Mouse (Mus musculus) gastrocnemius, adult 18-20 months (tissue): ENCODE results near the gene Tmtc2. TPM values are rescaled to one million over a fixed set of nuclear protein-coding genes. Genes with fewer than 3 reads are reported as not detected.

Experiments
- DNase-seq: peaks from one replicate; pipeline ENCODE4 v3.0.0; 2021; ENCODE audit warnings: low spot score
- total RNA-seq, 2 experiments: library from RNA; stranded (reverse); gene quantifications; 2 replicates each; pipeline ENCODE4 v1.2.3; 2021

Gene Tmtc2
- total RNA-seq, 2 experiments from 2014 or later: 1.5 to 2.0 TPM

DNA sequence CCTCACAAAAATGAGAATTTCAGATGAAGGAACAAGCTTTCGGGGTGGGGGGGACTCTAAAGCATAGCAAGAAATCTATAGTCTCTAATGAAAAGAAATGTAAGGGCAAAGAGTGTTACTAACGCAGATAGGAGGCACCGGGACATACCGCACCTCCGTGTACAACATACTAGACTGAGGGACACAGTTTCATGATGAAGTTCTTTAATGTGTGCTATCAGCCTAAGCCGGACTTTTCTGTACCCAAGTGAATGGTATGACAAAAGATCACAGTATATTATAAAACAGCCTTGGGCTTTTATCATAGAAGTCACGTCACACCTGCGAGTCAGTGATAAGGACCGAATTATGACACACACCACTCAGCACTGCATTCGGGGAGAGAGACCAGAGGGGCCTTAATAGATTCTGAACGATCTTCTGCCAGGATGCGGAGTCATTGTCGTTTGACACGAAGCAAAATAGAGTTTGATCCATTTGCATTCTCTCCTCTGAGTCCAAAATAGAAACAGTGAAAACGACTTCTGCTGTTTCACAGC, 156.3 kb downstream of the Tmtc2 start:
- DNase-seq: no peak

DNA sequence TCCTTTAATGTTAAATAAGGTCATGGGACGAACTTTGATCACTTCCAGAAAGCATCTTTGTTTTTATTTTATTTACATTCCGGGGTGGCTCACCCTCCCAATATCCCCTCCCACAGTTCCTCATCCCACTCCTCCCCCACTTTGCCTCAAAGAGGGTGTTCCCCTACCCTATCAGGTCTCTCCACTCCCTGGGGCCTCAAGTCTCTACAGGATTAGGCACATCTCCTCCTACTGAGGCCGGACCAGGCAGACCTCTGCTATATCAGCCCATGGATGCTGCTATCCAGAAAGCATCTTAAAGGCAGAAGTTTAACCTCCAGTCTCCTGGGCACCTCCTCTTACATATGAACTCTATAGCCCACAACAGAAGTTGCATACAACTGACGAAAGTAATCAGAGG, 157.7 kb downstream of the Tmtc2 start:
- DNase-seq: no peak

DNA sequence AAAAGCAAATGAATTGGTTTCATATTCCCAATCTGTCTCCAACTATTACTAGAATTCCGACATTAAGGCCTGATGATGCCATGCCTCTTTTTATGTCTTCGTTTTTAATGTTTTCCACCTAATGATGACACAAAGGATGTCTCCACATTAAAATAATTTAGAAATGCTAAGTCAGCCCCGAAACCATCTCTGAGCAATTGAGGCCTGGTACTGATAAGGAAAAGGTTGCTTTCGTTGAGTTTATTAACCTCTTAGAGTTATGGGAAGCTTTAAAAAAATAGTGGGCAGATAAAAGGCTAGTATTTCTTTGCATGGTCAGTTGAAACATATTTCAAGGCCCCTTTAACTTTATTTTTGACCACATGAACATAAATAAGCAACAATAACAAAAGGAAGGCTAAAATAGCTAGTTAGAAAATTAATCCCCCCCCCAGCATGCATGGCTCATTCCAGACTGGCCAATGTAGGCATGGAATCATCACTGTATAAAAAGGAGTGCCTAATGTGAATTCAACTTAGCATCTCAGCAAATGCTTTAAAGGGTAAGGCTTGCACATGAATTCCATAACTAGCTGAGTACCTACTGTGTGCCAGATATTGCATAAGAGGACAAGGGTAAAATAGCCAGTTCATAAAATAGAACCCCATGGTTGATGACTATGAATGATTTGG, 168.3 kb downstream of the Tmtc2 start:
- no peak for DNase-seq

DNA sequence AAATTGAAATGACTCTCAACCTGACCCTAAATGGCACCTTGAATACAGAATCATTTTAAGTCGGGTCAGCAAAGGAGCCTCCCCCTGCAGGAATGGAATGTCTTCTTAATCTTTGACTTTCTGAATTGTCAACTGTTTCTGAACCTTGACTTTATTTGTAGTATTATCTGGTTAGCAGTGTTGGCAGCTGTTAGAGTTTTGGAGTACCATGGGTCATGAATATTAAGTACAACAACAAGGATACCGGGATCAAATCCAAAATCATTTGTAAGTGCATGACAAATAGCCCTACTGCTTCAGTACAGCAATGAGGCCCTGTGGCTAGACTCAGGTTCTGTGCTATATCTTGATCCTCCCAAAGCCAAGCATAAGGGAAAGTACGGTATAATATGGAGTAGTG, 170.3 kb downstream of the Tmtc2 start:
- DNase-seq: no peak

DNA sequence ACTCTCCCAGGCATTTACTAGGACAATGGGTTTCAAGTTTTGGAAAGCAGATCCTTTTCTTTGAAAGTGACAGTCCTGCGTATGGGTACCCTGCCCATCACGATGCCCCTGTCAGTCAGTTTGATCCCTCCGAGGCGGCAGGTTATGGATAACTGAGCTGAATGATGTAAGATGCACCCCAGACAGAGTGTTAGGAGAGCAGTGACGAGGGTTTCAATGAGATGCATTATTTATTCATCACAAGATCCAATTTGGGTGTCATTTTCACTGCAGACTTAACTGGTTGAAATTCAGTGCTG, 171.8 kb downstream of the Tmtc2 start:
- DNase-seq: no peak

DNA sequence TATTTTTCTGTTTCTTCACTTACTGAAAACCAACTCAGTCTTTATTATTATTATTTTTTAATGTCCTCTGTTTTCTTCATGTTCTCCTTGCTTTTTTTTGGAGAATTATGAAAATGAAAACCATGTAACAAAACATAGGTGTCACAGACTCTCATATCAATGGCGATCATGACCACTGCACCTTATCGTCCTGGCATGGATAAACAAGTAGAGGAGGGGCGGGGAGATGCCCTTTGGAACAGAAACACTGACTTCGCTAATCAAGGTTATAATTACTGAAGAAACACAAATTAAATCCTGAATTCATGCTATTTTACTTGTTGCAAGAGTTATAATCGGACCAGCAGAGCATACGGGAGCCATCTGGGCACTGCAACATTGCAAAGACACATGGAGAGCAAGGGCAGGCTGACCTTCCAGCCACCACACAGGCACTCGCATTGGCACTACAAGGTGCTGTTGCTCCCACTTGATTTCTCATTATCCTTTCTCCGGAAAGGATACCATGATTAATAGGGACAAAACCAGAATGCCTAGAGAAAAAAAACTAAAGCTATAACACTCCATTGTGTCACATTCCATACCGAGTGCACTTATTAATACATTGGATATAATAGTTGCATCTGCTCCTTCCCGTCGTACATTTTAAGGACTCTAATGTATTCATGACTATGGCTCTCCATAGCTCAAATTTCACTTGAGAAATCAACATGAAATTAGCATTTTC, 172.3 kb downstream of the Tmtc2 start:
- no peak for DNase-seq

DNA sequence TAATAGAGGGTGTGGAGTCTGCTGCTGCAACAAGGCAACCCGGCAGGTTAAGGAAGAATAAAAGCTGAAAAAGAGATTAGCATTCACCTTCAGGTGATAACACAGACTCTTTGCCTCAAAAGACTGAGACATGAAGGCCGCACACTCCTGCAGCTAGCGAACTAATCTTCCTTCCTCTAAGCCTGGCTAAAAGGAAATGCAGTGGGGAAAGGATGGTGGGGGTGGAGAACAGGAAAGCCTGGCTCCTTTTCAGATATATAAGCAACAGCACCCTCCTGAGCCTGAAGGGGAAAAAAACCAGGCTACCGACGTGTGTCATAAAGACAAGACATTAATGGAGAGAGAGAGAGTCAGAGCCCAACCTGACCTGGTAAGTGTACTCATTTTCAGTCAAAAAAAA, 174.9 kb downstream of the Tmtc2 start:
- DNase-seq: no peak

DNA sequence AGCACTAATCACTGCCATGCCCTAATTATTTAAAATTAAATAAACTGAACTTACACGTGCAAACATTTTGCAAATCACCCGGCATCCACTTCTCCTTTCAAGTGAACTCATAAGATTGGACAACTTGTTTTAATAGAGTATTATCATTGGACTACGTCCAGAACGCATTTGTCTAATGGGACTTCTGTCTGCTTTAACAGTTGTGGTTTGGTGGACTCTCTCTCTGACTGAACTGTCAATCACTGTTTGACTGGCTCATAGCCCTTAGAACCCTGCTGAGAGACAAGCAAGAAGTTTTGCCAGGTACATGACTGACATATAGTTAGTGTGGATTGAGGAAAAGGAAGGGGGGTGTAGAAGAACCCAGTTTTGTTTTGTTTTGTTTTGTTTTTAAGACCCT, 190.2 kb downstream of the Tmtc2 start:
- no peak for DNase-seq

DNA sequence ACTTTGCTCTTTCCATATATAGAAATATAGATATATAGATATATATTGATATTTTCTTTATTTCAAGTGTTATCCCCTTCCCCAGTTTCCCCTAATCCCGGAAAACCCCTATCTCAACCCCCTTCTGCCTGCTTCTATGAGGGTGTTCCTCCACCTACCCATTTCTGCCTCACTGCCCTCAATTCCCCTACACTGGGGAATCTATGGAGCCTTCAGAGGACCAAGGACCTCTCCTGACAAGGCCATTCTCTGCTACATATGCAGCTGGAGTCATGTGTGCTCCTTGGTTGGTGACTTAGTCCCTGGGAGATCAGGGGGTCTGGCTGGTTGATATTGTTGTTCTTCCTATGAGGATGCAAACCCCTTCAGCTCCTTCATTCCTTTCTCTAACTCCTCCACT, 192.5 kb downstream of the Tmtc2 start:
- DNase-seq: no peak

DNA sequence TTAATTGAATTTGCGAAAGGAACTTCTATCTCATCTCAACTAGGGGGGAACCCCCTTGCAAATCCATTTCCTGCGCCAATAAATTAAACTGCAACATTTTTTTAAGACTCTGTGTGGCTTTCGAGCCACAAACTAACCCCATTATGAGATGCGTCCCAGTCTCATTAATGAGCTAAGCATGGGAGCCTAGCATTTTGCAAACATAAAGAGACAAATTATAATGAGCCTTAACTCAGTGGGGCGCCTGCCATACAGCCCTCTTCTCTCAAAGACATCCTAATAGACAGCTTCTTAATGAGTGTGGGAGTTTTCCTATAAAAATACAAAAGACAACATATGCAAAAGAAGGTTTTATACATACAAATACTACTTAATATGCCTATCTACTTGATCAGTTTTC, 193.0 kb downstream of the Tmtc2 start:
- DNase-seq: no peak

DNA sequence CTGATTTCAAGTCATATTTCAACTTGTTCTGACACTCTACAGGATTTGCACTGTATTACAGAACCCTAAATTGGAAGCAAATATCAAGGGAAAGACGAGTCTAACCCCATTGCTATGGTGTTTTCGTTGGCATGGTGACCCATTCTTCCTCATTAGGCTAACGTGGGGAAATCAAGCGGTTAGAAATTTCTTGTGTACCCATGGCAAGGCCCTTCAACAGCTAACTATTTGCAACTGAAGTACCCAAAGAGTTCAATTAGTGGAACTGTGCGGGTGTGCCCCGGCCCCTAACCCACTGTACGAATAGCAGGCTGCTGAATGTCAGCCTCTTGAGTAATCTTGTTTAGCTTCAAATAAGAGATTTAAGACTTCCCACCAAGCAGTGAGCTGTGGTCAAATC, 193.7 kb downstream of the Tmtc2 start:
- DNase-seq: no peak

DNA sequence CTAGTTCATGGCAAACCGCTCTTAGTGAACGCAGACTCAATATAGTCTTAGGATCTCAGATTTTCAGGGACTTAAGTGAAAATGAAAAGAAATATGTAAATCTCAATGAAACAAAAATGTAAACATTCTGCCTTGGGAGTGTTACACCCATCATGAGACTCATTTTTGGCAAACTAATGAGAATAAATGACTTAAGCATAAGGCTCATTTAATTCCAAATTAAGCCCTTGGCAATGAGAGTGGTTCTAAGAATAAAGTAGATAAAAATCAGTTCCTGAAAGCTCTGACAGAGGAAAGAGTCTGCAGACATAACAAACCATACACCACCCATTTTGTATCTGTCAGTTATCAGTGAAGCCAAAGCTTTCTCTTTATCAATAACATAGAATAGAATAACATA, 196.5 kb downstream of the Tmtc2 start:
- DNase-seq: no peak

DNA sequence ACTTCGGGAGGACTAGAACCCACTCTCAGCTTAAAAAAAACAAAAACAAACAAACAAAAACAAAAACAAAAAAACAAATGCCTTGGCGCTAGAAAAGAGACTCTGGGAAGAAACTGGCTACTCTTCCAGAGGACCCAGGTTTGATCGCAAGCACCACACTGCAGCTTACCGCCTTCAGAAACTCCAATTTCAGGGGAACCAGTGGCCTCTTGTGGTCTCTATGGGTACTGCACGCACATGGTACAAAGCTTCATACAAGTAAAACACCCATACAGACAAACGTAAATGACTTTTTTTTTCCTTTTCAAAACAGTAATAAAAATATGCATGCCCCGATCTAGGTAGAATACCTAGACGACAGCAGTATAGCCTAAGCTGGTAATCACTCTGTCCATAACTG, 201.0 kb downstream of the Tmtc2 start:
- DNase-seq: no peak

DNA sequence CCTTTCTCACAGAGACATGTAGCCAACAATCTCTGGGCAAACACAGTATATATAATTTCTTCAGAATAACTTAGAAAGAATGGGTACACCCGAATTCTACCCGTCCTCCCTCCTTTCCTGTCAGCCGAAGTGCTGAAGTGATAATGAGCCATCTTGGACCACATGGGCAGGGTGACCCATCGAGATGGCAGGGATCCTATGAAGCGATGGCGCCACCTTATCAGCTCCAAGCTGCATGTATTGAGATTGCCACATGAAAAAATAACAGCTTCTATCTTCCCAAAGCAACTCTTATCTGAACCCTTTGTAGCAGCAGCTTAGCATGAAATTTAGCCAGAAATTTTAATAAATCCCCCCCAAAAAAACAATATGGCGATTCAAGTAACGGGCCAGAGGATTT, 206.0 kb downstream of the Tmtc2 start:
- no peak for DNase-seq

DNA sequence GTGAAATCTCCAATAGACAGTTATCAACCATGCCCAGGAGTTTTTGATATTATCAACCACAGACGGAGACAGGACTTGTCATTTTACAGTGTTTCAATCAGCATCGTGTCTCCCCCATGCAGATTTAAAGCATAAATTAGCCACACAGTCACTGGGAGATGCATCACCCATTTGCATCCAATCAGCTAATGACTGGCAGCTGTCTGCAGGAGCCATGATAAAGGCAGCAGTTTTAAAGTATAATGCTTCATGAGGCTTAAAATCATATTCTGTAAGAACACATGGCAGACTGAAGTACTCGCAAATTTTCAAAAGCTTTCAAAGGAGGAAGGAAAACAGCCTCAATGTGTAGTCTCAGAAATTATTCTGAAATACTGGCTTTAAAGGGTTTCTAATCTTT, 209.8 kb downstream of the Tmtc2 start:
- no peak for DNase-seq

DNA sequence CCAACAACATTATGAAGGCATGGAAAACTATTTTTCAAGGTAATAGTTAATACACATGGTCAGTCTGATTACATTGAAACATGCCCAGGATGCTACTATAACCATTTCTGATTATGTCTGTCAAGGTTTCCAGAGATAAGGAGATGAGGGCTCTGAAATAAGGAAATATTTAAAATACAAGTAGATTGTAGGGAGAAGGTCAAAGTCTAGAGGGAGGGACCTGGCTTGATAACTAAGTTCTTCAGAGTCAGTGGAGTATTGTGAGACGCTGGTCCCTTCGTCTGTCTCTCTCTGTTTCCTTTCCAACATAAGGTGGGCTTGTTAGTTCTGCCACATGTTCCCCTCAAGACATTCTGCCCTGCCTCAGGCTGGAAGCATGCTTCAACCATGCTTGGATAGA, 223.9 kb downstream of the Tmtc2 start:
- DNase-seq: no peak

DNA sequence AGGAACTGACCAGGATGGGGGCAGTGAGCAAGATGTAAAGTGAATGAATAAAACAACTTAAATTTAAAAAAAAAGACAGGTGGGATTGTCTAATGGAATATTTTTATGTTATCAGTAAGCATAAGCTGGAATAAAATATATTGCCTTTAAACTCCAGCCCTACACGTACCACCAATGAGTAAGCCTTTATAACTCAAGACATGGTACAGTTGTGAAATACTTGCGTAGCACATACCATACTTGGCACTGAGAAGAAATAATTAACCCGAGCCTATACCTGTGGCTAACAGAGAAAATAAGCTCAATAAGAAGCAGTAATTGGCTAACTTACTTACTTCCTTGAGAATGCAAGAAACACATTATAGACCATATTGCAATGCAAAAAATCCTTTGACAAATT, 228.3 kb downstream of the Tmtc2 start:
- DNase-seq: no peak

DNA sequence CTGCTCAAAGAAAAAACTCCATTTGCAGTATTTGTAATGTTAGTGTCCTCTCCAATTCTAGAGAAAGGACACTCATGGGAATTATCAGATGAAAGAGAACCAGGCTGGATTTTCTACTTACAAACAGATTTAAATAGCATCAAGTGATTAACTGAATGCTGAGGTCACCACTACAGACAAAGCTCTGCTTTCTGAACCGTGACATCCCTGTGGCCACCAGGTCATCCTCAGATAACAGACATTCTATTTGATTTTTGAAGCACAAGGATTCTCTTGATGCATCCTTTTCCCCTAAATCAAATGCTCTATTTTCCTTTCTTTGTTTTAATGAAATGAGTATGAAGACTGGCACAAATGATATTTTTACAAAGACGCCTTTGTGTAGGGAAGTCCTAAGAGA, 241.4 kb downstream of the Tmtc2 start:
- no peak for DNase-seq

DNA sequence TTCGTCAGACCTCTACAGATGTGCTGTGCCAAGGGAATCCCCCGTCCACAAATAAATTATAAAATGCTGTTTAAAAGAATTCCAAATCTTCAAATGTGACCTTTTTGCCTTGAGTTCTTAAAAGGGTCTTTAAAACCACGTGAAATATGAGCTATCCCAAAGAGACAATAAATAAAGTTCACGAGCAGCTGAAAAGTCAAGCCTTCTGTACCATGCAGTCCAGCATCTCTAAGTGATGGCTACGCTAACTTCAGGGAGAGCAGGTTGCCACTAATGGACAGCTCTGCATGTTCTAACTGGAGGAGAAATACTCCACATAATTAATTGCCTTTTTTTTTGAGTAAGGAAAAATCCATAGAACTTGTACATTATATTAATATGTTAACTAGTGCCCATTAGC, 243.9 kb downstream of the Tmtc2 start:
- no peak for DNase-seq

DNA sequence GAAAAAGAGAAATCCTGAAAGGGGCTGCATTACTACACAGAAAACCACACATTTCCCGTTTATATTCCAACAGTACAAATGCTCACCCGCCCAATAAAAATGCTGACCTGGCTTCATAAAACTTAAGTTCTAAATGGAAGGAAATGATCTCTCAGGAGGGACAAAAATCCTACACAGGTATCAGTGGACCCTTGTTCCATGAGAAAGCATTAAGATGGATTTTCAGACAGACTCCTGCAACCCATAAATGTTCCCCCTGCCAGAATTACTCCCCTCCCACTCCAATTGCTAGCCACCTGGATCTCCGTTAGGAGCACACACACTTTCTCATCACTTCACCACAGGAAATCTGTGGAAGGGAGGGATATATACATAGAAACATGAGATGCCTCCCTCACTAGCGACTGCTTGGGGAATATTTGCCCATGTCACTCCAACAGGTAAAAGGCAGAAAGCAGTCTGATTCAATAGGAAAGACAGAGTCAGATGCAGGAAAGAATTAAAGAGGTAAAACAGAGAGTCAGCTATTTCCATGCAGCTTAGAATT, 250.5 kb downstream of the Tmtc2 start:
- no peak for DNase-seq

DNA sequence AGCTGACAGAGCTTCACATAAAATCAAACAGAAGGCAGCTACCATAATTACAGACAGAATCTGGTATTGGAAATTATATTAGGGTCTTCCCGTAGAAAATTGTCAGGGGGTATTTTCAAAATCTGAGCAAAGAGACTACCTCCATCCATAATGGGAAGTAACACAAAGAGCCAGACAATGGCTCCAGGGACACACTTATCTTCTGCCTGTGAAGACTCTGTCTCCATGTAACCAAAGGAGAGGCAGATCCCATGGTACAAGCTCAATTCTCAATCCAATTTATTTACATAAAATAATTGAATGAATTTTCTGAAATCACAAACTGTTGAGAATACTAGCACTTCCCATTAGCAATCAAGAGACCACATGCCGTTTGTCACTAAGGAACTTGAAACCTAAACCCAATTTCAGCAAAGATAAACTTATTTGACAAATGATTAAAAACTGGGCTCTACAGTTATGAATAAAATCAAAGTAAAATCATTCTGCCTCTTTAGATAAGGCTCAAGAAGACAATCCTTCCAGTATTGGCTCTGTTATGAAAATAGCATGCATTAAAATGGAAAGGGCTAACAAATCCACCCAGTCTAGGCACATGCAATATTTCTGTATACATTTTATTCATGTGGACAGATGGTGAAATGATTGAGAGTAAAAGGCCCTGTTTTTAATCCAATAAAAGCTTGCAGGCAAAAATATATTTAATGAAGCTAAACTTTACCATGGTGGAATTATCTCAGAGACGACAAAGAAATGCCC, 254.8 kb downstream of the Tmtc2 start:
- no peak for DNase-seq

DNA sequence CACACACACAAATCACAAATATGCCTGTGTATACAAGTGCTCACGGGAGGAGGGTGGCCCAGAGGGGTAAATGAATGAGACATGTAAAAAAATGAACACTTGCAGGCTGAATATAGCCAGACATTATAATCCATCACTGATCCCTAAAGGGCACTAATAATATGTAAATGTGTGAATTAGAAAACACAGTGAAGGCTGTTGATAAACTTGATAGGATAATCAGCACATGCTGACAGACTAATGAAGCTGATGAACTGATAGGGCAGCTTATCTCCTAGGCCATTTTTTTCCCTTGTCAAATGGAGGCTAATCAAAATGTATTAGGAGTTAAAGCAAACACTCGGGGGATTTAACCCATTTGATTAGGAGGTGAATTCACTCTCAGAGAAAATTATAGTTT, 255.4 kb downstream of the Tmtc2 start:
- no peak for DNase-seq
